Mouse (Mus musculus) limb, embryonic 11.5 days (tissue): ENCODE data around the gene Rpl7a. TPM values are rescaled to one million over a fixed set of nuclear protein-coding genes. Genes with fewer than 3 reads are reported as not detected.

Experiments used
- ATAC-seq: fragments of 200-750 bp; cut with Nextera tagmentation; 2 replicates; pipeline ENCODE4 v1.8.0; 2017; ENCODE audit warnings: low read depth; ENCODE audit not compliant: insufficient number of reproducible peaks, low FRiP score, low TSS enrichment
- DNase-seq: peaks from one replicate; pipeline ENCODE4 v3.0.0-alpha.2; 2015; ENCODE audit warnings: low spot score
- H3K27ac ChIP-seq: fragments of 300-500 bp; sonication (generic); replicated peaks from 2 replicates; pipeline ENCODE4 v1.5.1; 2014; ENCODE audit warnings: low read depth, mild to moderate bottlenecking, low read length
- H3K27me3 ChIP-seq: fragments of 300-500 bp; sonication (generic); 2 replicates; pipeline ENCODE4 v1.6.1; 2014; ENCODE audit warnings: mild to moderate bottlenecking, low read length, mixed read lengths; ENCODE audit not compliant: control insufficient read depth, insufficient read depth
- H3K36me3 ChIP-seq: fragments of 300-500 bp; sonication (generic); 2 replicates; pipeline ENCODE4 v1.6.1; 2014; ENCODE audit warnings: mild to moderate bottlenecking, low read length, moderate library complexity, mixed read lengths; ENCODE audit not compliant: control insufficient read depth, insufficient read depth
- H3K4me1 ChIP-seq: fragments of 300-500 bp; sonication (generic); 2 replicates; pipeline ENCODE4 v1.6.1; 2014; ENCODE audit warnings: low read length, mixed read lengths; ENCODE audit not compliant: control insufficient read depth, insufficient read depth
- H3K4me2 ChIP-seq: fragments of 300-500 bp; sonication (generic); 2 replicates; pipeline ENCODE4 v1.6.1; 2014; ENCODE audit warnings: low read depth, mild to moderate bottlenecking, moderate library complexity; ENCODE audit not compliant: severe bottlenecking
- H3K4me3 ChIP-seq: fragments of 300-500 bp; sonication (generic); 2 replicates; pipeline ENCODE4 v1.5.1; 2014; ENCODE audit warnings: low read depth, low read length
- H3K9ac ChIP-seq: fragments of 300-500 bp; sonication (generic); 2 replicates; pipeline ENCODE4 v1.6.1; 2014; ENCODE audit warnings: mild to moderate bottlenecking, low read length
- H3K9me3 ChIP-seq: fragments of 300-500 bp; sonication (generic); 2 replicates; pipeline ENCODE4 v1.6.1; 2016; ENCODE audit warnings: low read length; ENCODE audit not compliant: control insufficient read depth
- WGBS: fragments of 180-500 bp; shearing (Covaris S2); extraction: QIAGEN DNeasy Blood & Tissue Kit; methylation state at CpG from one replicate; pipeline ENCODE4 v1.1.7; 2014; 5-methylcytosine and 5-hydroxymethylcytosine counted together
- polyA plus RNA-seq: library from polyadenylated mRNA; unstranded; fragments of >200 nt; fragmentation: Nextera tagmentation; extraction: Ambion mirVana; gene quantifications from 2 replicates; pipeline ENCODE4 v1.2.1, GENCODE M21; 2014

The Rpl7a gene
- polyA plus RNA-seq, 1 experiment from 2014 or later, result 772 TPM

- H3K27me3 ChIP-seq, result no peaks in the 10 kb centered on the region
- H3K4me2 ChIP-seq, result no peak overlapping the region
- H3K4me3 ChIP-seq, result no peak overlapping the region
- H3K9me3 ChIP-seq, result no peaks in the 10 kb centered on the region
- ATAC-seq (no peak), DNase-seq (no peak)
- peaks cover 6% of the 10 kb centered on the region; the same call in 1 of the 2 replicates for H3K36me3 ChIP-seq
- WGBS, result 87% methylated on average over 2 of the region's 2 CpGs
- H3K27ac ChIP-seq, result no peak overlapping the region
- peaks cover 7% of the 10 kb centered on the region; the same call in 1 of the 2 replicates for H3K4me1 ChIP-seq
- no peak overlapping the region for H3K9ac ChIP-seq
These were observed 24.7 kb downstream of the Rpl7a start for GRCm38 (mm10) chr2:26935286-26935685.

GRCm38 (mm10) chr2:26936425-26936824 lies 25.9 kb downstream of the Rpl7a start:
- Histone ChIP-seq H3K27ac (no peak overlapping the region), H3K9ac (no peak overlapping the region), H3K4me3 (no peak overlapping the region), H3K9me3 (no peaks in the 10 kb centered on the region), H3K27me3 (no peaks in the 10 kb centered on the region), H3K4me1 (peaks cover 5% of the 10 kb centered on the region; the same call in 1 of the 2 replicates), H3K4me2 (no peak overlapping the region), H3K36me3 (no peaks in the 10 kb centered on the region; the same call in 1 of the 2 replicates)
- 80% methylated on average over 1 of the region's 1 CpGs for WGBS
- ATAC-seq (no peak), DNase-seq (no peak)

GRCm38 (mm10) chr2:26941539-26941938 lies 31.0 kb downstream of the Rpl7a start:
- H3K4me2 ChIP-seq, result no peak overlapping the region
- WGBS, result 43% methylated on average over 5 of the region's 5 CpGs
- H3K27me3 ChIP-seq, result no peaks in the 10 kb centered on the region
- no peak overlapping the region for H3K27ac ChIP-seq
- ATAC-seq, result no peak
- H3K4me3 ChIP-seq, result no peak overlapping the region
- H3K4me1 ChIP-seq, result no peaks in the 10 kb centered on the region
- no peak for DNase-seq
- H3K9ac ChIP-seq, result no peak overlapping the region
- no peaks in the 10 kb centered on the region for H3K9me3 ChIP-seq
- H3K36me3 ChIP-seq, result no peaks in the 10 kb centered on the region

- no peak overlapping the region for H3K4me3 ChIP-seq
- 87% methylated on average over 3 of the region's 3 CpGs for WGBS
- ATAC-seq, result no peak
- no peaks in the 10 kb centered on the region for H3K4me1 ChIP-seq
- H3K27me3 ChIP-seq, result no peaks in the 10 kb centered on the region
- H3K4me2 ChIP-seq, result no peak overlapping the region
- no peaks in the 10 kb centered on the region for H3K9me3 ChIP-seq
- DNase-seq, result no peak
- no peaks in the 10 kb centered on the region; the same call in 1 of the 2 replicates for H3K36me3 ChIP-seq
- H3K9ac ChIP-seq, result no peak overlapping the region
- H3K27ac ChIP-seq, result no peak overlapping the region
These were observed 32.7 kb downstream of the Rpl7a start for GRCm38 (mm10) chr2:26943253-26943652.

GRCm38 (mm10) chr2:26950411-26950810 lies 39.8 kb downstream of the Rpl7a start:
- Histone ChIP-seq H3K4me1 (no peaks in the 10 kb centered on the region), H3K27ac (no peak overlapping the region), H3K4me3 (no peak overlapping the region), H3K27me3 (no peaks in the 10 kb centered on the region), H3K36me3 (peaks cover 15% of the 10 kb centered on the region), H3K9ac (no peak overlapping the region), H3K4me2 (no peak overlapping the region), H3K9me3 (no peaks in the 10 kb centered on the region)
- ATAC-seq (no peak), DNase-seq (no peak)
- 84% methylated on average over 2 of the region's 2 CpGs for WGBS

- WGBS, result 95% methylated on average over 8 of the region's 8 CpGs
These were observed 40.9 kb downstream of the Rpl7a start for GRCm38 (mm10) chr2:26951346-26951905.

GRCm38 (mm10) chr2:26952193-26952592 lies 41.6 kb downstream of the Rpl7a start:
- H3K36me3 ChIP-seq, result peaks cover 19% of the 10 kb centered on the region
- no peaks in the 10 kb centered on the region for H3K4me1 ChIP-seq

More at GRCm38 (mm10) chr2:26951346-26951905, 40.9 kb downstream of the Rpl7a start:
- Histone ChIP-seq H3K9ac (no peak overlapping the region), H3K9me3 (no peaks in the 10 kb centered on the region), H3K4me1 (no peaks in the 10 kb centered on the region), H3K27ac (no peak overlapping the region), H3K4me3 (no peak overlapping the region), H3K36me3 (peaks cover 17% of the 10 kb centered on the region), H3K27me3 (no peaks in the 10 kb centered on the region), H3K4me2 (no peak overlapping the region)
- DNase-seq (no peak), ATAC-seq (no peak)

GRCm38 (mm10) chr2:26952866-26953265 lies 42.3 kb downstream of the Rpl7a start:
- Histone ChIP-seq H3K9ac (no peak overlapping the region), H3K4me2 (no peak overlapping the region), H3K9me3 (no peaks in the 10 kb centered on the region), H3K27ac (no peak overlapping the region), H3K4me1 (no peaks in the 10 kb centered on the region), H3K36me3 (peaks cover 24% of the 10 kb centered on the region), H3K27me3 (no peaks in the 10 kb centered on the region), H3K4me3 (no peak overlapping the region)
- ATAC-seq, result no peak
- no peak for DNase-seq
- 80% methylated on average over 8 of the region's 8 CpGs for WGBS

More at GRCm38 (mm10) chr2:26952193-26952592, 41.6 kb downstream of the Rpl7a start:
- H3K4me3 ChIP-seq, result no peak overlapping the region
- DNase-seq (no peak), ATAC-seq (no peak)
- 93% methylated on average over 4 of the region's 4 CpGs for WGBS
- no peak overlapping the region for H3K9ac ChIP-seq
- no peaks in the 10 kb centered on the region for H3K9me3 ChIP-seq
- H3K27me3 ChIP-seq, result no peaks in the 10 kb centered on the region
- no peak overlapping the region for H3K27ac ChIP-seq
- no peak overlapping the region for H3K4me2 ChIP-seq
